In the genomic region with DNA sequence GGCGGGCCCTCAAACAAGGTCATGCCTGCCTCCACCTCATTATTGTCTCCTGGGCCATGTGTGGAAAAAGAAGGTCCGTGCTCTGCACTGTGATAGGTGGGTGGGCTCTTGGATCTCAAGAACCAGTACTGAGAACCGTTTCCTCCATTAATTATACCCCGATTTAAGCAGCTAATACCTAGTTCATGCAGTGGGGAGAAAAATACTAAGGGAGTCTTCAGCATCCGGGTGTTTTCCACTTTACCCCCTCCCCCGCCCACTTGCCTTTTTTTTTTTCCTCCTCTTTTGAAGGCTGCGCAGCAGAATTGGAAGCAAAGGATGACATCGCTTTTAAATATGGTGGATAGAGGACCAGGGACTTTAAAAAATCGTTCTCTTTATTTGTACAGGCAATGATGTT, we compare ENCODE assay signal across 9 mouse cellular contexts. TPM values are rescaled to one million over a fixed set of nuclear protein-coding genes. Genes with fewer than 3 reads are reported as not detected.
DNase-seq lines count a peak whose midpoint lies in the region; ATAC-seq and TF ChIP-seq lines count a peak whose summit lies in the region.
"Had no signal": no experiment of that assay in that cellular context is flagged by ENCODE, and none has a peak within 500 bp of the region (broad histone marks: within the 10 kb centered on the region; RNA-seq: fewer than 3 reads in every experiment).

No protein-coding gene starts in this region.

- H3K4me1 ChIP-seq in MEL (ENCODE audit: control insufficient read depth in 1 of 2, insufficient read depth in 2 of 2, low read length in 2 of 2): peaks cover 11 to 17% of the 10 kb centered on the region in 2 experiments
- H3K4me1 ChIP-seq in hindbrain, embryonic 14.5 days (replicated peaks; ENCODE audit: control insufficient read depth, insufficient read depth, low read length): peaks cover 24% of the 10 kb centered on the region
- H3K4me1 ChIP-seq in midbrain, embryonic 15.5 days: peaks cover 31% of the 10 kb centered on the region

- H3K9ac ChIP-seq in MEL (ENCODE audit: control insufficient read depth, low read depth, low read length, poor library complexity, severe bottlenecking): peak overlapping the region; percentile 85
- H3K9ac ChIP-seq in hindbrain, embryonic 14.5 days: peak overlapping the region; percentile 95
- peak overlapping the region; percentile 96 for H3K9ac ChIP-seq in midbrain, embryonic 15.5 days

- intact Hi-C loops in left cerebral cortex, postnatal 14 days (cut with DNase I): no loop called here
- intact Hi-C loops in left cerebral cortex, postnatal 4 days (cut with DNase I): no loop called here

- TF ChIP-seq CTCF in MEL (IDR thresholded peaks at IDR 0.05 in 2 of 3, conservative IDR thresholded peaks at IDR 0.05 in 1 of 3; ENCODE audit: control insufficient read depth in 1 of 3, insufficient read depth in 1 of 3, low read depth in 2 of 3, low read length in 3 of 3, poor library complexity in 1 of 3, severe bottlenecking in 1 of 3): no peak

- H3K9me3 ChIP-seq in MEL (replicated peaks; ENCODE audit: insufficient read depth, low read length): no peaks in the 10 kb centered on the region
- H3K9me3 ChIP-seq in hindbrain, embryonic 14.5 days (ENCODE audit: control insufficient read depth, low read length): no peaks in the 10 kb centered on the region
- H3K9me3 ChIP-seq in midbrain, embryonic 15.5 days: no peaks in the 10 kb centered on the region

- ATAC-seq in hindbrain, embryonic 14.5 days (ENCODE audit: low FRiP score): peak; percentile 47
- ATAC-seq in midbrain, embryonic 15.5 days (replicated peaks): peak; percentile 67

- peak overlapping the region; percentile 75 for H3K4me2 ChIP-seq in hindbrain, embryonic 14.5 days (replicated peaks)
- H3K4me2 ChIP-seq in midbrain, embryonic 15.5 days: peak overlapping the region; percentile 77

- no peak for TF ChIP-seq EP300 in MEL (IDR thresholded peaks at IDR 0.05; ENCODE audit: low read depth in 1 of 2, low read length in 2 of 2)

- WGBS in hindbrain, embryonic 14.5 days: 8% methylated on average over 9 of the region's 9 CpGs
- WGBS in midbrain, embryonic 15.5 days: 7% methylated on average over 9 of the region's 9 CpGs

- DNase-seq in left cerebral cortex, postnatal 14 days (ENCODE audit: low spot score in 2 of 2): peak; percentile 19 to 57
- DNase-seq in left cerebral cortex, postnatal 4 days: no peak
- DNase-seq in MEL (ENCODE audit: low read depth, low spot score): peak; percentile 70
- DNase-seq in cerebellum, postnatal 10 days: peak; percentile 50 to 60
- peak; percentile 69 for DNase-seq in hindbrain, embryonic 14.5 days (ENCODE audit: low spot score)
- no peak for DNase-seq in urinary bladder, postnatal 14 days (ENCODE audit: low spot score)
- DNase-seq in urinary bladder, adult 18-20 months (ENCODE audit: low spot score in 2 of 2): no peak

- 0 out of 4 replicates have a peak, but pooled peaks cover 0 to 4% of the 10 kb centered on the region in 2 experiments for H3K27me3 ChIP-seq in MEL (ENCODE audit: control insufficient read depth in 1 of 2, insufficient read depth in 2 of 2, low read length in 2 of 2)
- no peaks in the 10 kb centered on the region for H3K27me3 ChIP-seq in hindbrain, embryonic 14.5 days (ENCODE audit: control insufficient read depth, insufficient read depth, low read length)
- H3K27me3 ChIP-seq in midbrain, embryonic 15.5 days (replicated peaks): no peaks in the 10 kb centered on the region

- peaks cover 27% of the 10 kb centered on the region for H3K79me2 ChIP-seq in MEL (ENCODE audit: control insufficient read depth, insufficient read depth, low read length, poor library complexity)

- no peak for TF ChIP-seq RAD21 in MEL (IDR thresholded peaks at IDR 0.05; ENCODE audit: low read depth, low read length)

- TF ChIP-seq POLR2A in MEL (IDR thresholded peaks at IDR 0.05; ENCODE audit: control insufficient read depth in 1 of 2, insufficient read depth in 1 of 2, low read depth in 1 of 2, low read length in 2 of 2, poor library complexity in 1 of 2): no peak

- H3K36me3 ChIP-seq in MEL (ENCODE audit: control insufficient read depth in 1 of 2, insufficient read depth in 2 of 2, low read length in 2 of 2): peaks cover 5 to 13% of the 10 kb centered on the region in 2 experiments
- peaks cover 19% of the 10 kb centered on the region for H3K36me3 ChIP-seq in hindbrain, embryonic 14.5 days (replicated peaks; ENCODE audit: control insufficient read depth, insufficient read depth)
- H3K36me3 ChIP-seq in midbrain, embryonic 15.5 days (replicated peaks): peaks cover 9% of the 10 kb centered on the region

- peak overlapping the region; percentile 95 to 96 for H3K4me3 ChIP-seq in MEL (ENCODE audit: control insufficient read depth in 1 of 2, insufficient read depth in 1 of 2, low read depth in 2 of 2, low read length in 2 of 2)
- peak overlapping the region; percentile 94 for H3K4me3 ChIP-seq in hindbrain, embryonic 14.5 days (replicated peaks; ENCODE audit: low read length)
- H3K4me3 ChIP-seq in midbrain, embryonic 15.5 days: peak overlapping the region; percentile 91

- peak overlapping the region; percentile 65 for H3K27ac ChIP-seq in MEL (ENCODE audit: control insufficient read depth, low read depth, low read length)
- H3K27ac ChIP-seq in hindbrain, embryonic 14.5 days: peak overlapping the region; percentile 94
- H3K27ac ChIP-seq in midbrain, embryonic 15.5 days: peak overlapping the region; percentile 89

TF ChIP-seq in MEL, 35 proteins besides CTCF, POLR2A, EP300 and RAD21:
- TF ChIP-seq RCOR1 (IDR thresholded peaks at IDR 0.05; ENCODE audit: low read depth, low read length): no peak
- no peak for TF ChIP-seq USF2 (IDR thresholded peaks at IDR 0.05; ENCODE audit: borderline replicate concordance in 1 of 2, insufficient read depth in 1 of 2, low read depth in 1 of 2, low read length in 2 of 2)
- 0 out of 2 replicates have a peak, but pooled peaks have one; percentile 52 for TF ChIP-seq TBP (IDR thresholded peaks at IDR 0.05; ENCODE audit: low read depth, low read length)
- no peak for TF ChIP-seq ETS1 (IDR thresholded peaks at IDR 0.05; ENCODE audit: low read depth, low read length)
- peak; percentile 93 for TF ChIP-seq ZNF384 (IDR thresholded peaks at IDR 0.05; ENCODE audit: low read depth, low read length)
- TF ChIP-seq MXI1 (IDR thresholded peaks at IDR 0.05; ENCODE audit: low read depth, low read length): no peak
TF ChIP-seq in MEL: peak in this region for 2.

RNA-seq across cellular contexts. Expression of a gene that starts 1.1 kb away (rescaled TPM):
- 100 to 1,000 TPM; 576 to 580 TPM for total RNA-seq in left cerebral cortex, postnatal 14 days (2021)
- total RNA-seq in left cerebral cortex, postnatal 4 days (2021): 100 to 1,000 TPM; 206 to 217 TPM
- total RNA-seq in MEL (2012; rRNA removed): 61.3 and 65.7 TPM in 2 replicates
- polyA plus RNA-seq in MEL (2012; ENCODE audit: insufficient read depth in 1 of 2, insufficient read length in 2 of 2, low read depth in 1 of 2, low replicate concordance in 2 of 2, missing spikeins in 1 of 2): 10 to 100 TPM in 1 of 2 experiments, not detected in 1; 99.5 TPM
- polyA plus RNA-seq in hindbrain, embryonic 14.5 days (2014; fragmentation: Nextera tagmentation; extraction: Ambion mirVana): 74.7 and 80.9 TPM in 2 replicates
- 201 TPM in 2 replicates for polyA plus RNA-seq in midbrain, embryonic 15.5 days (2015; fragmentation: Nextera tagmentation; extraction: Ambion mirVana)

RNA-seq across cellular contexts. Expression of a gene that starts 21.7 kb away (rescaled TPM):
- total RNA-seq in left cerebral cortex, postnatal 14 days (2021): not detected
- total RNA-seq in left cerebral cortex, postnatal 4 days (2021): not detected
- total RNA-seq in MEL (2012; rRNA removed): not detected in 2 replicates
- not detected for polyA plus RNA-seq in MEL (2012; ENCODE audit: insufficient read depth in 1 of 2, insufficient read length in 2 of 2, low read depth in 1 of 2, low replicate concordance in 2 of 2, missing spikeins in 1 of 2)
- 0.24 TPM in 1 of 2 replicates, not detected in the other for polyA plus RNA-seq in hindbrain, embryonic 14.5 days (2014; fragmentation: Nextera tagmentation; extraction: Ambion mirVana)
- polyA plus RNA-seq in midbrain, embryonic 15.5 days (2015; fragmentation: Nextera tagmentation; extraction: Ambion mirVana): 0.32 TPM in 1 of 2 replicates, not detected in the other
- total RNA-seq: heart, adult 18-20 months had no signal

RNA-seq across cellular contexts. Expression of a gene that starts 27.1 kb away (rescaled TPM):
- not detected for total RNA-seq in left cerebral cortex, postnatal 14 days (2021)
- total RNA-seq in left cerebral cortex, postnatal 4 days (2021): not detected
- 0.03 TPM in 1 of 2 replicates, not detected in the other for total RNA-seq in MEL (2012; rRNA removed)
- polyA plus RNA-seq in MEL (2012; ENCODE audit: insufficient read depth in 1 of 2, insufficient read length in 2 of 2, low read depth in 1 of 2, low replicate concordance in 2 of 2, missing spikeins in 1 of 2): under 1 TPM in 1 of 2 experiments, not detected in 1; 0.06 TPM
- polyA plus RNA-seq in hindbrain, embryonic 14.5 days (2014; fragmentation: Nextera tagmentation; extraction: Ambion mirVana): not detected in 2 replicates
- not detected in 2 replicates for polyA plus RNA-seq in midbrain, embryonic 15.5 days (2015; fragmentation: Nextera tagmentation; extraction: Ambion mirVana)
- total RNA-seq: heart, adult 18-20 months had no signal

RNA-seq across cellular contexts. Expression of a gene that starts 43.6 kb away (rescaled TPM):
- not detected for total RNA-seq in left cerebral cortex, postnatal 14 days (2021)
- not detected for total RNA-seq in left cerebral cortex, postnatal 4 days (2021)
- total RNA-seq in MEL (2012; rRNA removed): not detected in 2 replicates
- not detected for polyA plus RNA-seq in MEL (2012; ENCODE audit: insufficient read depth in 1 of 2, insufficient read length in 2 of 2, low read depth in 1 of 2, low replicate concordance in 2 of 2, missing spikeins in 1 of 2)
- not detected in 2 replicates for polyA plus RNA-seq in hindbrain, embryonic 14.5 days (2014; fragmentation: Nextera tagmentation; extraction: Ambion mirVana)
- polyA plus RNA-seq in midbrain, embryonic 15.5 days (2015; fragmentation: Nextera tagmentation; extraction: Ambion mirVana): not detected in 2 replicates

RNA-seq across cellular contexts. Expression of a gene that starts 57.5 kb away (rescaled TPM):
- under 1 TPM in 1 of 2 experiments, not detected in 1; 0.49 TPM for total RNA-seq in left cerebral cortex, postnatal 14 days (2021)
- total RNA-seq in left cerebral cortex, postnatal 4 days (2021): not detected
- total RNA-seq in MEL (2012; rRNA removed): not detected in 2 replicates
- not detected for polyA plus RNA-seq in MEL (2012; ENCODE audit: insufficient read depth in 1 of 2, insufficient read length in 2 of 2, low read depth in 1 of 2, low replicate concordance in 2 of 2, missing spikeins in 1 of 2)
- polyA plus RNA-seq in hindbrain, embryonic 14.5 days (2014; fragmentation: Nextera tagmentation; extraction: Ambion mirVana): not detected in 2 replicates
- polyA plus RNA-seq in midbrain, embryonic 15.5 days (2015; fragmentation: Nextera tagmentation; extraction: Ambion mirVana): not detected in 2 replicates

Comparison
In these comparisons a context has a peak if more than half of its experiments do, and no peak if none do; other contexts are left out.
1. DNase-seq: peak in left cerebral cortex, postnatal 14 days (2 of 2), MEL (single experiment), cerebellum, postnatal 10 days (2 of 2) and hindbrain, embryonic 14.5 days (single experiment); none in left cerebral cortex, postnatal 4 days (single experiment), urinary bladder, postnatal 14 days (single experiment) and urinary bladder, adult 18-20 months (0 of 2).
2. Peak in every context shown above with its lines, with median percentiles within 50 percentile points of each other: H3K27ac ChIP-seq, H3K4me3 ChIP-seq and H3K9ac ChIP-seq.